Mouse (Mus musculus): ENCODE measurements around the gene Olfr796. TPM values are rescaled to one million over a fixed set of nuclear protein-coding genes. Genes with fewer than 3 reads are reported as not detected.

Gene Olfr796
- not detected in 2 replicates for polyA plus RNA-seq (2011; ENCODE audit: insufficient read depth, insufficient read length, low replicate concordance, missing spikeins)

- TF ChIP-seq CTCF (IDR thresholded peaks at IDR 0.05; ENCODE audit: control insufficient read depth, insufficient read depth, low read length) (no peak), POLR2A (IDR thresholded peaks at IDR 0.05; ENCODE audit: borderline replicate concordance, control insufficient read depth, low read depth, low read length) (no peak)
- Histone ChIP-seq H3K27ac (ENCODE audit: control insufficient read depth, insufficient read depth, low read depth, low read length, poor library complexity) (no peak within 1 kb of the TSS), H3K4me3 (replicated peaks; ENCODE audit: control insufficient read depth, low read depth, low read length) (no peak within 1 kb of the TSS), H3K4me1 (ENCODE audit: control insufficient read depth, insufficient read depth, low read length) (no peaks in the 10 kb centered on the region)
- 82% methylated on average over 1 of the region's 1 CpGs for WGBS
Measured at GRCm38 (mm10) chr10:129612470-129612869, at the start of gene Olfr796. Olfr796 (minus strand) TSS chr10:129612570.

GRCm38 (mm10) chr10:129657394-129657793, 45.0 kb upstream of the Olfr796 start, which contains the start of gene Olfr800:
Olfr800 (plus strand) TSS chr10:129657694.
- Histone ChIP-seq H3K4me1 (ENCODE audit: control insufficient read depth, insufficient read depth, low read length) (no peaks in the 10 kb centered on the region), H3K27ac (ENCODE audit: control insufficient read depth, insufficient read depth, low read depth, low read length, poor library complexity) (no peak within 1 kb of the TSS), H3K4me3 (replicated peaks; ENCODE audit: control insufficient read depth, low read depth, low read length) (no peak within 1 kb of the TSS)
- TF ChIP-seq POLR2A (IDR thresholded peaks at IDR 0.05; ENCODE audit: borderline replicate concordance, control insufficient read depth, low read depth, low read length): no peak
- TF ChIP-seq CTCF (IDR thresholded peaks at IDR 0.05; ENCODE audit: control insufficient read depth, insufficient read depth, low read length): no peak

GRCm38 (mm10) chr10:129651763-129652162, 39.4 kb upstream of the Olfr796 start:
- no peak overlapping the region for H3K4me3 ChIP-seq (replicated peaks; ENCODE audit: control insufficient read depth, low read depth, low read length)
- no peak overlapping the region for H3K27ac ChIP-seq (ENCODE audit: control insufficient read depth, insufficient read depth, low read depth, low read length, poor library complexity)
- H3K4me1 ChIP-seq (ENCODE audit: control insufficient read depth, insufficient read depth, low read length): no peaks in the 10 kb centered on the region
- 75% methylated on average over 1 of the region's 1 CpGs for WGBS
- no peak for TF ChIP-seq POLR2A (IDR thresholded peaks at IDR 0.05; ENCODE audit: borderline replicate concordance, control insufficient read depth, low read depth, low read length)
- no peak for TF ChIP-seq CTCF (IDR thresholded peaks at IDR 0.05; ENCODE audit: control insufficient read depth, insufficient read depth, low read length)

GRCm38 (mm10) chr10:129637184-129637583, 24.8 kb upstream of the Olfr796 start, which contains the start of gene Olfr799:
Olfr799 (plus strand) TSS chr10:129637484.
- Histone ChIP-seq H3K4me1 (ENCODE audit: control insufficient read depth, insufficient read depth, low read length) (no peaks in the 10 kb centered on the region), H3K4me3 (replicated peaks; ENCODE audit: control insufficient read depth, low read depth, low read length) (no peak within 1 kb of the TSS), H3K27ac (ENCODE audit: control insufficient read depth, insufficient read depth, low read depth, low read length, poor library complexity) (no peak within 1 kb of the TSS)
- 26% methylated on average over 1 of the region's 1 CpGs for WGBS
- TF ChIP-seq POLR2A (IDR thresholded peaks at IDR 0.05; ENCODE audit: borderline replicate concordance, control insufficient read depth, low read depth, low read length): no peak
- no peak for TF ChIP-seq CTCF (IDR thresholded peaks at IDR 0.05; ENCODE audit: control insufficient read depth, insufficient read depth, low read length)

- 70% methylated on average over 1 of the region's 1 CpGs for WGBS
- Histone ChIP-seq H3K27ac (ENCODE audit: control insufficient read depth, insufficient read depth, low read depth, low read length, poor library complexity) (no peak within 1 kb of the TSS), H3K4me3 (replicated peaks; ENCODE audit: control insufficient read depth, low read depth, low read length) (no peak within 1 kb of the TSS), H3K4me1 (ENCODE audit: control insufficient read depth, insufficient read depth, low read length) (no peaks in the 10 kb centered on the region)
- TF ChIP-seq POLR2A (IDR thresholded peaks at IDR 0.05; ENCODE audit: borderline replicate concordance, control insufficient read depth, low read depth, low read length) (no peak), CTCF (IDR thresholded peaks at IDR 0.05; ENCODE audit: control insufficient read depth, insufficient read depth, low read length) (no peak)
Measured at GRCm38 (mm10) chr10:129627834-129628233, 15.5 kb upstream of the Olfr796 start, which contains the start of gene Olfr798. Olfr798 (minus strand) TSS chr10:129627934.

GRCm38 (mm10) chr10:129623251-129623650, 10.9 kb upstream of the Olfr796 start:
- Histone ChIP-seq H3K27ac (ENCODE audit: control insufficient read depth, insufficient read depth, low read depth, low read length, poor library complexity) (no peak overlapping the region), H3K4me3 (replicated peaks; ENCODE audit: control insufficient read depth, low read depth, low read length) (no peak overlapping the region), H3K4me1 (ENCODE audit: control insufficient read depth, insufficient read depth, low read length) (no peaks in the 10 kb centered on the region)
- TF ChIP-seq CTCF (IDR thresholded peaks at IDR 0.05; ENCODE audit: control insufficient read depth, insufficient read depth, low read length): no peak
- TF ChIP-seq POLR2A (IDR thresholded peaks at IDR 0.05; ENCODE audit: borderline replicate concordance, control insufficient read depth, low read depth, low read length): no peak

- H3K27ac ChIP-seq (ENCODE audit: control insufficient read depth, insufficient read depth, low read depth, low read length, poor library complexity): no peak overlapping the region
- WGBS: 21% methylated on average over 1 of the region's 1 CpGs
- H3K4me1 ChIP-seq (ENCODE audit: control insufficient read depth, insufficient read depth, low read length): no peaks in the 10 kb centered on the region
- H3K4me3 ChIP-seq (replicated peaks; ENCODE audit: control insufficient read depth, low read depth, low read length): no peak overlapping the region
- TF ChIP-seq CTCF (IDR thresholded peaks at IDR 0.05; ENCODE audit: control insufficient read depth, insufficient read depth, low read length): no peak
- no peak for TF ChIP-seq POLR2A (IDR thresholded peaks at IDR 0.05; ENCODE audit: borderline replicate concordance, control insufficient read depth, low read depth, low read length)
Measured at GRCm38 (mm10) chr10:129621724-129622123, 9.4 kb upstream of the Olfr796 start.

- 59% methylated on average over 1 of the region's 1 CpGs for WGBS
- no peaks in the 10 kb centered on the region for H3K4me1 ChIP-seq (ENCODE audit: control insufficient read depth, insufficient read depth, low read length)
- TF ChIP-seq CTCF (IDR thresholded peaks at IDR 0.05; ENCODE audit: control insufficient read depth, insufficient read depth, low read length): no peak
- TF ChIP-seq POLR2A (IDR thresholded peaks at IDR 0.05; ENCODE audit: borderline replicate concordance, control insufficient read depth, low read depth, low read length): no peak
Measured at GRCm38 (mm10) chr10:129577066-129577465, 35.3 kb downstream of the Olfr796 start.

GRCm38 (mm10) chr10:129567355-129567754, 45.0 kb downstream of the Olfr796 start, which contains the start of gene Olfr794:
Olfr794 (plus strand) TSS chr10:129567655.
- WGBS: 68% methylated on average over 2 of the region's 2 CpGs
- Histone ChIP-seq H3K4me1 (ENCODE audit: control insufficient read depth, insufficient read depth, low read length) (no peaks in the 10 kb centered on the region), H3K27ac (ENCODE audit: control insufficient read depth, insufficient read depth, low read depth, low read length, poor library complexity) (no peak within 1 kb of the TSS), H3K4me3 (replicated peaks; ENCODE audit: control insufficient read depth, low read depth, low read length) (no peak within 1 kb of the TSS)
- TF ChIP-seq POLR2A (IDR thresholded peaks at IDR 0.05; ENCODE audit: borderline replicate concordance, control insufficient read depth, low read depth, low read length) (no peak), CTCF (IDR thresholded peaks at IDR 0.05; ENCODE audit: control insufficient read depth, insufficient read depth, low read length) (no peak)

More at GRCm38 (mm10) chr10:129577066-129577465, 35.3 kb downstream of the Olfr796 start:
- H3K27ac ChIP-seq (ENCODE audit: control insufficient read depth, insufficient read depth, low read depth, low read length, poor library complexity): no peak overlapping the region
- H3K4me3 ChIP-seq (replicated peaks; ENCODE audit: control insufficient read depth, low read depth, low read length): no peak overlapping the region

Other genes starting within 250 kb of the Olfr796 start
- gene Olfr784, start 228.5 kb downstream of the Olfr796 start, polyA plus RNA-seq (2011; ENCODE audit: insufficient read depth, insufficient read length, low replicate concordance, missing spikeins): not detected in 2 replicates
- not detected in 2 replicates for gene Olfr785, start 207.1 kb downstream of the Olfr796 start, polyA plus RNA-seq (2011; ENCODE audit: insufficient read depth, insufficient read length, low replicate concordance, missing spikeins)
- not detected in 2 replicates for gene Olfr786, start 185.3 kb downstream of the Olfr796 start, polyA plus RNA-seq (2011; ENCODE audit: insufficient read depth, insufficient read length, low replicate concordance, missing spikeins)
- 0.70 TPM in 1 of 2 replicates, not detected in the other for gene Olfr787, start 150.7 kb downstream of the Olfr796 start, polyA plus RNA-seq (2011; ENCODE audit: insufficient read depth, insufficient read length, low replicate concordance, missing spikeins)
- not detected in 2 replicates for gene Olfr788, start 141.6 kb downstream of the Olfr796 start, polyA plus RNA-seq (2011; ENCODE audit: insufficient read depth, insufficient read length, low replicate concordance, missing spikeins)
- not detected in 2 replicates for gene Olfr789, start 127.8 kb downstream of the Olfr796 start, polyA plus RNA-seq (2011; ENCODE audit: insufficient read depth, insufficient read length, low replicate concordance, missing spikeins)
- gene Olfr790, start 114.1 kb downstream of the Olfr796 start, polyA plus RNA-seq (2011; ENCODE audit: insufficient read depth, insufficient read length, low replicate concordance, missing spikeins): not detected in 2 replicates
- not detected in 2 replicates for gene Olfr791, start 90.8 kb downstream of the Olfr796 start, polyA plus RNA-seq (2011; ENCODE audit: insufficient read depth, insufficient read length, low replicate concordance, missing spikeins)
- not detected in 2 replicates for gene Olfr792, start 73.4 kb downstream of the Olfr796 start, polyA plus RNA-seq (2011; ENCODE audit: insufficient read depth, insufficient read length, low replicate concordance, missing spikeins)
- gene Olfr794, start 44.9 kb downstream of the Olfr796 start, polyA plus RNA-seq (2011; ENCODE audit: insufficient read depth, insufficient read length, low replicate concordance, missing spikeins): not detected in 2 replicates
- gene Olfr798, start 15.4 kb upstream of the Olfr796 start, polyA plus RNA-seq (2011; ENCODE audit: insufficient read depth, insufficient read length, low replicate concordance, missing spikeins): not detected in 2 replicates
- gene Olfr799, start 24.9 kb upstream of the Olfr796 start, polyA plus RNA-seq (2011; ENCODE audit: insufficient read depth, insufficient read length, low replicate concordance, missing spikeins): not detected in 2 replicates
- gene Olfr800, start 45.1 kb upstream of the Olfr796 start, polyA plus RNA-seq (2011; ENCODE audit: insufficient read depth, insufficient read length, low replicate concordance, missing spikeins): not detected in 2 replicates
- not detected in 2 replicates for gene Olfr801, start 61.3 kb upstream of the Olfr796 start, polyA plus RNA-seq (2011; ENCODE audit: insufficient read depth, insufficient read length, low replicate concordance, missing spikeins)
- gene Olfr802, start 75.6 kb upstream of the Olfr796 start, polyA plus RNA-seq (2011; ENCODE audit: insufficient read depth, insufficient read length, low replicate concordance, missing spikeins): not detected in 2 replicates
- gene Olfr803, start 81.7 kb upstream of the Olfr796 start, polyA plus RNA-seq (2011; ENCODE audit: insufficient read depth, insufficient read length, low replicate concordance, missing spikeins): not detected in 2 replicates
- gene Olfr804, start 90.6 kb upstream of the Olfr796 start, polyA plus RNA-seq (2011; ENCODE audit: insufficient read depth, insufficient read length, low replicate concordance, missing spikeins): 0.35 TPM in 1 of 2 replicates, not detected in the other
- gene Olfr805, start 116.8 kb upstream of the Olfr796 start, polyA plus RNA-seq (2011; ENCODE audit: insufficient read depth, insufficient read length, low replicate concordance, missing spikeins): 0.61 TPM in 1 of 2 replicates, not detected in the other
- not detected in 2 replicates for gene Olfr806, start 129.4 kb upstream of the Olfr796 start, polyA plus RNA-seq (2011; ENCODE audit: insufficient read depth, insufficient read length, low replicate concordance, missing spikeins)
- gene Olfr807, start 145.2 kb upstream of the Olfr796 start, polyA plus RNA-seq (2011; ENCODE audit: insufficient read depth, insufficient read length, low replicate concordance, missing spikeins): not detected in 2 replicates
- gene Olfr808, start 152.9 kb upstream of the Olfr796 start, polyA plus RNA-seq (2011; ENCODE audit: insufficient read depth, insufficient read length, low replicate concordance, missing spikeins): not detected in 2 replicates
- not detected in 2 replicates for gene Olfr809, start 162.1 kb upstream of the Olfr796 start, polyA plus RNA-seq (2011; ENCODE audit: insufficient read depth, insufficient read length, low replicate concordance, missing spikeins)
- gene Olfr810, start 182.3 kb upstream of the Olfr796 start, polyA plus RNA-seq (2011; ENCODE audit: insufficient read depth, insufficient read length, low replicate concordance, missing spikeins): not detected in 2 replicates
- gene Olfr811, start 191.8 kb upstream of the Olfr796 start, polyA plus RNA-seq (2011; ENCODE audit: insufficient read depth, insufficient read length, low replicate concordance, missing spikeins): not detected in 2 replicates
- not detected in 2 replicates for gene Olfr812, start 233.5 kb upstream of the Olfr796 start, polyA plus RNA-seq (2011; ENCODE audit: insufficient read depth, insufficient read length, low replicate concordance, missing spikeins)
- gene Olfr813, start 242.8 kb upstream of the Olfr796 start, polyA plus RNA-seq (2011; ENCODE audit: insufficient read depth, insufficient read length, low replicate concordance, missing spikeins): not detected in 2 replicates

All from bone marrow, adult 2 months (tissue).